Mouse (Mus musculus): ENCODE results near the gene Hoxb5. TPM values are rescaled to one million over a fixed set of nuclear protein-coding genes. Genes with fewer than 3 reads are reported as not detected.

Hoxb5 gene
- polyA plus RNA-seq, 1 experiment = not detected

GRCm38 (mm10) chr11:96263636-96264389 is 39.3 kb upstream of the Hoxb5 start:
- no peaks in the 10 kb centered on the region for H3K4me1 ChIP-seq (ENCODE audit: control insufficient read depth, insufficient read depth, low read length)
- TF ChIP-seq POLR2A (IDR thresholded peaks at IDR 0.05; ENCODE audit: insufficient read depth, low read length) = no peak
- no peak for TF ChIP-seq CTCF (IDR thresholded peaks at IDR 0.05; ENCODE audit: low read depth, low read length)
- TF ChIP-seq EP300 (IDR thresholded peaks at IDR 0.05; ENCODE audit: insufficient read depth, low read depth, low read length) = no peak
- peaks cover 25% of the 10 kb centered on the region; the same call in 1 of the 2 replicates for H3K27me3 ChIP-seq (ENCODE audit: control insufficient read depth, insufficient read depth, low read length, poor library complexity, severe bottlenecking)
- no peak overlapping the region for H3K4me3 ChIP-seq (ENCODE audit: low read depth, low read length)
- no peak overlapping the region for H3K27ac ChIP-seq (ENCODE audit: insufficient read depth, low read length)
- peaks cover 10% of the 10 kb centered on the region for H3K36me3 ChIP-seq (ENCODE audit: control insufficient read depth, insufficient read depth, low read length, poor library complexity, severe bottlenecking)
- no peaks in the 10 kb centered on the region for H3K9me3 ChIP-seq (replicated peaks; ENCODE audit: control insufficient read depth, insufficient read depth, low read length, poor library complexity, severe bottlenecking)
- H3K9ac ChIP-seq (ENCODE audit: low read depth, poor library complexity, severe bottlenecking) = no peak overlapping the region

- H3K36me3 ChIP-seq (ENCODE audit: control insufficient read depth, insufficient read depth, low read length, poor library complexity, severe bottlenecking) = peaks cover 10% of the 10 kb centered on the region
- no peak overlapping the region for H3K9ac ChIP-seq (ENCODE audit: low read depth, poor library complexity, severe bottlenecking)
- H3K9me3 ChIP-seq (replicated peaks; ENCODE audit: control insufficient read depth, insufficient read depth, low read length, poor library complexity, severe bottlenecking) = no peaks in the 10 kb centered on the region
- no peak for TF ChIP-seq CTCF (IDR thresholded peaks at IDR 0.05; ENCODE audit: low read depth, low read length)
- no peak for TF ChIP-seq EP300 (IDR thresholded peaks at IDR 0.05; ENCODE audit: insufficient read depth, low read depth, low read length)
- no peak for TF ChIP-seq POLR2A (IDR thresholded peaks at IDR 0.05; ENCODE audit: insufficient read depth, low read length)
- H3K4me3 ChIP-seq (ENCODE audit: low read depth, low read length) = no peak overlapping the region
- no peaks in the 10 kb centered on the region for H3K4me1 ChIP-seq (ENCODE audit: control insufficient read depth, insufficient read depth, low read length)
- no peak overlapping the region for H3K27ac ChIP-seq (ENCODE audit: insufficient read depth, low read length)
- H3K27me3 ChIP-seq (ENCODE audit: control insufficient read depth, insufficient read depth, low read length, poor library complexity, severe bottlenecking) = peaks cover 32% of the 10 kb centered on the region
Observed at GRCm38 (mm10) chr11:96264390-96265020, 38.6 kb upstream of the Hoxb5 start.

- Histone ChIP-seq H3K4me3 (ENCODE audit: low read depth, low read length) (no peak overlapping the region), H3K27me3 (ENCODE audit: control insufficient read depth, insufficient read depth, low read length, poor library complexity, severe bottlenecking) (peaks cover 46% of the 10 kb centered on the region), H3K27ac (ENCODE audit: insufficient read depth, low read length) (no peak overlapping the region), H3K9ac (ENCODE audit: low read depth, poor library complexity, severe bottlenecking) (no peak overlapping the region), H3K9me3 (replicated peaks; ENCODE audit: control insufficient read depth, insufficient read depth, low read length, poor library complexity, severe bottlenecking) (no peaks in the 10 kb centered on the region), H3K36me3 (ENCODE audit: control insufficient read depth, insufficient read depth, low read length, poor library complexity, severe bottlenecking) (peaks cover 10% of the 10 kb centered on the region), H3K4me1 (ENCODE audit: control insufficient read depth, insufficient read depth, low read length) (no peaks in the 10 kb centered on the region)
- TF ChIP-seq CTCF (IDR thresholded peaks at IDR 0.05; ENCODE audit: low read depth, low read length) = no peak
- no peak for TF ChIP-seq EP300 (IDR thresholded peaks at IDR 0.05; ENCODE audit: insufficient read depth, low read depth, low read length)
- TF ChIP-seq POLR2A (IDR thresholded peaks at IDR 0.05; ENCODE audit: insufficient read depth, low read length) = no peak
Observed at GRCm38 (mm10) chr11:96265954-96266353, 37.2 kb upstream of the Hoxb5 start.

GRCm38 (mm10) chr11:96267021-96267920 is 35.9 kb upstream of the Hoxb5 start:
- no peak overlapping the region for H3K4me3 ChIP-seq (ENCODE audit: low read depth, low read length)
- TF ChIP-seq EP300 (IDR thresholded peaks at IDR 0.05; ENCODE audit: insufficient read depth, low read depth, low read length) = no peak
- no peak for TF ChIP-seq POLR2A (IDR thresholded peaks at IDR 0.05; ENCODE audit: insufficient read depth, low read length)
- TF ChIP-seq CTCF (IDR thresholded peaks at IDR 0.05; ENCODE audit: low read depth, low read length) = no peak
- peaks cover 59% of the 10 kb centered on the region for H3K27me3 ChIP-seq (ENCODE audit: control insufficient read depth, insufficient read depth, low read length, poor library complexity, severe bottlenecking)
- H3K9ac ChIP-seq (ENCODE audit: low read depth, poor library complexity, severe bottlenecking) = no peak overlapping the region
- no peaks in the 10 kb centered on the region for H3K9me3 ChIP-seq (replicated peaks; ENCODE audit: control insufficient read depth, insufficient read depth, low read length, poor library complexity, severe bottlenecking)
- H3K36me3 ChIP-seq (ENCODE audit: control insufficient read depth, insufficient read depth, low read length, poor library complexity, severe bottlenecking) = peaks cover 6% of the 10 kb centered on the region
- H3K4me1 ChIP-seq (ENCODE audit: control insufficient read depth, insufficient read depth, low read length) = no peaks in the 10 kb centered on the region
- no peak overlapping the region for H3K27ac ChIP-seq (ENCODE audit: insufficient read depth, low read length)

GRCm38 (mm10) chr11:96268031-96268745 is 34.9 kb upstream of the Hoxb5 start:
- Histone ChIP-seq H3K9ac (ENCODE audit: low read depth, poor library complexity, severe bottlenecking) (no peak overlapping the region), H3K27me3 (ENCODE audit: control insufficient read depth, insufficient read depth, low read length, poor library complexity, severe bottlenecking) (peaks cover 62% of the 10 kb centered on the region), H3K36me3 (ENCODE audit: control insufficient read depth, insufficient read depth, low read length, poor library complexity, severe bottlenecking) (no peaks in the 10 kb centered on the region), H3K4me3 (ENCODE audit: low read depth, low read length) (no peak overlapping the region), H3K9me3 (replicated peaks; ENCODE audit: control insufficient read depth, insufficient read depth, low read length, poor library complexity, severe bottlenecking) (no peaks in the 10 kb centered on the region), H3K4me1 (ENCODE audit: control insufficient read depth, insufficient read depth, low read length) (no peaks in the 10 kb centered on the region), H3K27ac (ENCODE audit: insufficient read depth, low read length) (no peak overlapping the region)
- TF ChIP-seq POLR2A (IDR thresholded peaks at IDR 0.05; ENCODE audit: insufficient read depth, low read length) = no peak
- TF ChIP-seq EP300 (IDR thresholded peaks at IDR 0.05; ENCODE audit: insufficient read depth, low read depth, low read length) = no peak
- no peak for TF ChIP-seq CTCF (IDR thresholded peaks at IDR 0.05; ENCODE audit: low read depth, low read length)
